Mouse (Mus musculus) induced T-regulatory cell, adult 2 months (primary cell): ENCODE results near the gene Sept9.

Experiments used
- DNase-seq: peaks from one replicate; pipeline ENCODE4 v3.0.0-alpha.2; 2012; ENCODE audit warnings: low read depth

Sept9 gene

GRCm38 (mm10) chr11:117246981-117247431 lies 47.5 kb downstream of the Sept9 start:
- no peak for DNase-seq

- DNase-seq, result no peak
Observed at GRCm38 (mm10) chr11:117247541-117247940, 48.1 kb downstream of the Sept9 start.

DNA sequence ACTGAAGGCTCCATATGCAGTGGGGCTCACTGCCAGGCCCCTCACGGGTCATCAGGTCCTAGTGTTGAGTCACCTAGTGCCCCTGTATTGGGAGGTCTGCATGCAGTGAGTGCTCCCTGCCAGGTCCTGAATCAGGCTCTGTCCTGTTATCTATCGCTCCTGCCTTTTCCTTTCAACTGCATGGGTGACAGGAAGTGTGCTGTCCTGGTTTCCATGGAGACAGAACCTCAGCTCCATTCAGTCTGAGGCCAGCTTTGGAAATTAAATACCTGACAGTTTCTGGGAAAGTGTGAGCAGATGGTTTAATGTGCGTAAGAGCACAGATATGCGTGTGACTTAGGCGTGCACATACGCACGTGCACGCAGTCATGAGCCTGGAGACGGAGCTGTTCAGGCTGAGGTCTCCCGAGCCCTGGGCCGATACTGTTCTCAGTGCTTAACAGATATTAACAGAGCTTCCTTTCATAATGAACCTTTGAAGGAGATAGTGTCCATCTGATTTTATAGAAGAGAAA lies 49.3 kb downstream of the Sept9 start:
- DNase-seq, result no peak

- DNase-seq, result no peak
Observed at GRCm38 (mm10) chr11:117249282-117249984, 50.0 kb downstream of the Sept9 start.

GRCm38 (mm10) chr11:117249985-117250928 lies 50.8 kb downstream of the Sept9 start:
- DNase-seq, result peak; percentile 63

DNA sequence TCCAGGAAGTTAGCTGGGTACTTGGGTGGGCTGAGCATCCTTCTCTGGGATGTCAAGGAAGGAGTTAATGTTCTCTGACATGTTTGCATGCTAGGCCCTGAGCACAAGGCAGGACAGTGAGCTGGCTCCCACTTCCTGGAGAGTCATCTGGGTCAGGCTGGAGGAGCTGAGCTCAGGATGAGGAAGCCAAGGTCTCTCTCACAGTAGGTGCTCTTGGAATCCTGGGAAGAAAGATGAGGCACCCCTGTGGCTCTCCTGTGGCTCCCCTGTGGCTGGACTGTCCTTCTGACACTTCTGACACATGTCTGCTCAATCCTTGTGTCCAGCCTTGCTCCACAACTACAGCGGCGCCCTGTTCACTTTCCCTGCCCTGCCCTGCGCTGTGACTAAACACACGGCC lies 52.3 kb downstream of the Sept9 start:
- DNase-seq, result no peak

DNA sequence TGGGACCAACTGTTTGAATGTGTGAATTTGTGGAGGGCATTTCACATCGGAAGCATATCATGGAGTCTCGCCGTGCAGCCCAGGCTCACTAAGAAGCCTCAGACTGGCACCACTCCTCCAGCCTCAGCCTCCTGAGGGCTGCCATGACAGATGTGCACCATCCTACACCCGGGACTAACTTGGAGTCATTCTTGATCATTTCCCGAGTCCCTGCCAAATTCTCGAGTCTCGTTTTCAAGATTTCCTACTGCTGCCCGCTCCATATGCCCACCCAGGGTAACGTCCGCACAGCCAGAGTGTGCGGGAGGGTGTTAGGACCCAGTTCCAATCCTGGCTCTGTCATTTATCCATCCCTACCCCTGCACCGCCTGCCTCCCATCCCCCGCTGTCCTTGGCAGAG lies 53.4 kb downstream of the Sept9 start:
- DNase-seq, result no peak

DNA sequence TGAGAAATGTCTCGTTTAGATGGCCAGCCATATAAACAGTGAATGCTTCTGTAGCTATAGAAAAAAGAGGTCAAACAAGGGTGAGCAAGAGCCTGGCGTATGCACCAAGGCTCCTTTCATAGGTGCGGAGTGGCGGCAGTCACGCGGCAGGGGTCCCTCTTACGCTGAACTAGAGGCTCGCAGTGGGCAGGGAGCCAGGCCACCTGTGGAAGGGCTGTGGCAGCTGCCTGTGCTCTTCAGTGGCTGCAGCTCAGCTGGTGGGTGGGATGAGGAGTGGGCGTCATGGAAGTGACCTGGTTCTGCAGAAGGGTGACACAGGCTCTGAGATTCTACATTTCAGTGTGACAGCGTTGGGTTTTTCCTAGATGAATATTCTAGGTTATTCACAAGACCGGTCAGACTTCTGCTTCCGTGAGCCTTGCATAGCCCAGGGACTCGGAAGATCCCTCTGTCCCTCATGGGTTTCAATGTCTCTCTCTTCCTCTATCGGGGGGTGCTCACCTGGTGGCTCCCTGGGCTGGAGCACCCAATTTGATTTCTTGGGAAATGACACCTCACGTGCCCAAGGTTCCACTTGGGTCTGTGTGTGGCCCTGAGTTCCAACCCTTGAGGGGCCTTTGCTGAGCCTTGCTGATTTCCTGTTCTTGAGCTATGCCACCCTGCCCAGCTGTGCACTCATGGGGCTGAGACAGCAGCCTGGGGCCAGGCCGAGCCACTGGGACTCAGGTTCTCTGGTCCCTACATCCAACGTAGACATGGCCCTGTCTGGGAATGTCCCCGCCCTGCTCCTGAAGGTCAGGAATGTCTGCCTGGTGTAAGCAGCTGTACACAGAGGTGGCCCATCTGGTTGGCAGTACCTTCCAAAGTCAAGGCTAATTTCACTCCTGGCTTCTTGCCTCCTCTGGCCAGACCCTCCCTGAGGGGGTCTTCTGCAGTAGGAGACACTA lies 55.0 kb downstream of the Sept9 start:
- DNase-seq, result no peak

DNA sequence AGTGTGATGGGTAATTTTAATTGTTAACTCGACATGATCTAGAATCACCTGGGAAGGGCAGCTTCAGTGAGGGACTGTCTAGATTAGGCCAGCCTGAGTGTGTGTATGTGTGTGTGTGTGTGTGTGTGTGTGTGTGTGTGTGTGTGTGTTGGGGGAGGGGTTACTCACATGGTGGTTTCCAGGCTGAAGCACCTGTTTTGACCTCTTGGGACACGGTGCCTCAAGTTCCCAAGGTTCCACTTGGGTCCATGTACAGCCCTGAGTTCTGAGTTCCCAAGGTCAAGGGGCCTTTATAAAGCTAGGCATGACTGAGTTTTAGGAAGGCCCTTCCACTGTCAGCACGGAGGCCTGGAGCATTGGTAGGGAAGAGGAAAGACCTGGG lies 55.6 kb downstream of the Sept9 start:
- DNase-seq, result no peak

GRCm38 (mm10) chr11:117256088-117256487 lies 56.6 kb downstream of the Sept9 start:
- no peak for DNase-seq

GRCm38 (mm10) chr11:117256840-117257239 lies 57.4 kb downstream of the Sept9 start:
- DNase-seq, result no peak

DNA sequence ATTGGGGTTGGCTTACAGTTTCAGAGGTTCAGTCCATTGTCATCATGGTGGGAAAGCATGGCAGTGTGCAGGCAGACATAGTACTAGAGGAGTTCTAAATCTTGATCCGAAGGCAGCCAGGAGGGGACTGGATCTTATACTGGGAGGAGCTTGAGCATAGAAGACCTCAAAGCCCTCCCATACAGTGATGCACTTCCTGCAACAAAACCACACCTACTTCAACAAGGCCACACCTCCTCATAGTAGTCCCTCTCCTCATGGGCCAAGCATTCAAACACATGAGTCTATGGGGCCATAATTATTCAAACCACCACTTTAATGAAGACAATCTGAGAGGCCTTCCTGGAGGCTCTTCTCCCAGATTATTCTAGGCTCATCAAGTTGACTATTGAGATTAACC lies 57.8 kb downstream of the Sept9 start:
- peak; percentile 27 for DNase-seq

DNA sequence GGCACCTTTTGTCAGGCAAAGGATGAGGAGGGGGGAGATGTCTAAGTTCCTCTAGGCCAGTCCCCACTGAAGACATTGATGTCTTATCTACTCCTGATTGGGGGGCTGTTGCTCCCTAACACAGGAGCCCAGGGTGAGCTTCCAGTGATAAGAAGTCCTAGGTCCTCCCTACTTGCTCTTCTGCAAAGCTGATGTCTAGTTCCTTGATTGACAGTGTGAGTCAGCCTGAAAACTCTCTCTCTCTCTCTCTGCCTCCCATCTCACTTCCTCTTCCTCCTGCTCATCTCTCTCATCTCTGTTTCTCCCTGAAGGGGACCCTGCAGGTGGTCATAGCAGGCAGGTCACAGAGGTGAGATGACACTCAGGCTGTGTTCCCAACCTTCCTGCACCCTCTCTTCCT lies 58.4 kb downstream of the Sept9 start:
- peak; percentile 34 for DNase-seq

- no peak for DNase-seq
Observed at GRCm38 (mm10) chr11:117259178-117259960, 59.9 kb downstream of the Sept9 start.

DNA sequence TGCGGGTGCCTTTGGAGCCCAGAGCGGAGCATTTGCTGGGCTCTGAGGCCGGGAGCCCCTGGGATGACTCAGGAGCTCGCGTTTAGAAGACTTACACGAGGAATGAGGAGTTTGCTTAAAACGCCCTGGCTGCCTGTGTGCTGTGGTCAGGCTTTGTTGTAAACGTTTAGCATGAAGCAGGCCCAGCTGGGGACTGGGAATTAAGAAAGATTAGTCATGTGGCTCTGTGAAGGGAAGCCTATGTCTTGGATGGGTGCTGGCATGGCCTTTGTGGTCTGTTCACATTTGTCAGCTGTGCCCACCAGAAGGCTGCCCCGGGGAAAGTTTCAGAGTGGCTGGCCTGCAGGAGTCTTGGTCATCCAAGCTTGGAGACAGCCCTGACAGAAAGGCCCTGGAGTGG lies 61.2 kb downstream of the Sept9 start:
- DNase-seq, result no peak

- peak; percentile 30 for DNase-seq
Observed at GRCm38 (mm10) chr11:117263096-117263808, 63.8 kb downstream of the Sept9 start.

- peak; percentile 22 for DNase-seq
Observed at GRCm38 (mm10) chr11:117264162-117265021, 64.9 kb downstream of the Sept9 start.

DNA sequence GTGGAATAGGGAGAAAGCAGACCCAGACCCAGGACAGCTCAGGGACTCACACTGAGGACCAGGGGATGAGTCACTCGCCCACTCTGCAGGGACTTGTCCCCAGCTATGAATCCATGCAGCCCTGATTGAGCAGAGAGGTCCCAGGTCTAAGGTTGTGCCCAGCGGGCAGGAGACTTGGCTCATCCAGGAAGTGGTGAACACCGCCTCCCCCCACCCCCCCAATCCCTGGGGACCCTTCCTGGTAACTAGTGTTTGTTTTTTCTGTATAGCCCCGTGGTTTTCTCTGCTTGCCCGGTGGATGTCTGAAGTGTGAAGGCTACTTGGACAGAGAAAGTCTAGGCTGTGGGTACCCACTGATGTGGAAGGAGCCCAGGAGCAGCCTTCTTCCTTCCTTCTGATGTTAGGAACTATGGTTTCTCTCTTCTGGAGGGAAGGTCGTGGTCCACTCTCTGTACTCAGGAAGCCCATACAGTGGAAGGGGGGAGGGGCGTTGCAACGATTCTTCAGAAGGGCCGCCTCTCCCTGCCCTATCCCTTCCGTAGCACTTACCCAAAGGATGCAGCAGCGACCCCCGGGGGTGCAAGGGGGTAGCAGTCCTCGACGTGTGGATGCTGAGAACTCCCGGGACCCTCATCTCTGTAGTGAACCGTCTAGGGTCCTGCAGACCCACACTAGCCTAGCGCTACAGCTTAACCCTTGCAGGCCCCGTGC lies 66.0 kb downstream of the Sept9 start:
- DNase-seq, result peak; percentile 72
